Mouse (Mus musculus) limb, embryonic 15.5 days (tissue): ENCODE results near the gene Cfap74. TPM values are rescaled to one million over a fixed set of nuclear protein-coding genes. Genes with fewer than 3 reads are reported as not detected.
"Not testable (repeated sequence)": the region's sequence is repeated elsewhere in the genome, so short reads cannot be mapped to it uniquely, and the experiment has no call there.

Experiments used
- ATAC-seq: fragments of 200-750 bp; cut with Nextera tagmentation; 2 replicates; pipeline ENCODE4 v1.8.0; 2017; ENCODE audit warnings: low read depth, moderate TSS enrichment; ENCODE audit not compliant: insufficient number of reproducible peaks, low FRiP score, low TSS enrichment
- H3K27ac ChIP-seq: fragments of 300-500 bp; sonication (generic); 2 replicates; pipeline ENCODE4 v1.5.1; 2015; ENCODE audit warnings: moderate library complexity, mild to moderate bottlenecking, inconsistent platforms
- H3K27me3 ChIP-seq: fragments of 300-500 bp; sonication (generic); 2 replicates; pipeline ENCODE4 v1.6.1; 2015; ENCODE audit warnings: inconsistent platforms
- H3K36me3 ChIP-seq: fragments of 300-500 bp; sonication (generic); 2 replicates; pipeline ENCODE4 v1.6.1; 2015; ENCODE audit warnings: inconsistent platforms
- H3K4me1 ChIP-seq: fragments of 300-500 bp; sonication (generic); 2 replicates; pipeline ENCODE4 v1.6.1; 2015; ENCODE audit warnings: inconsistent platforms
- H3K4me2 ChIP-seq: fragments of 300-500 bp; sonication (generic); 2 replicates; pipeline ENCODE4 v1.6.1; 2015; ENCODE audit warnings: mild to moderate bottlenecking, inconsistent platforms
- H3K4me3 ChIP-seq: fragments of 300-500 bp; sonication (generic); 2 replicates; pipeline ENCODE4 v1.5.1; 2015; ENCODE audit warnings: mild to moderate bottlenecking, inconsistent platforms
- H3K9ac ChIP-seq: fragments of 300-500 bp; sonication (generic); 2 replicates; pipeline ENCODE4 v1.6.1; 2015; ENCODE audit warnings: inconsistent platforms
- H3K9me3 ChIP-seq: fragments of 300-500 bp; sonication (generic); 2 replicates; pipeline ENCODE4 v1.6.1; 2016; ENCODE audit warnings: inconsistent platforms
- WGBS: fragments of 180-500 bp; shearing (Covaris S2); methylation state at CpG from one replicate; pipeline ENCODE4 v1.1.7; 2015; 5-methylcytosine and 5-hydroxymethylcytosine counted together
- polyA plus RNA-seq: library from polyadenylated mRNA; unstranded; fragments of >200 nt; fragmentation: Nextera tagmentation; extraction: Ambion mirVana; gene quantifications from 2 replicates; pipeline ENCODE4 v1.2.1, GENCODE M21; 2015

Cfap74 gene
- polyA plus RNA-seq, 1 experiment from 2014 or later: 4.9 TPM

- H3K27me3 ChIP-seq: no peaks in the 10 kb centered on the region
- no peaks in the 10 kb centered on the region for H3K9me3 ChIP-seq
- peaks cover 8% of the 10 kb centered on the region; the same call in 1 of the 2 replicates for H3K4me1 ChIP-seq
- WGBS: 86% methylated on average over 11 of the region's 11 CpGs
- ATAC-seq: no peak
- H3K4me2 ChIP-seq: no peak overlapping the region
- no peak overlapping the region for H3K27ac ChIP-seq
- H3K4me3 ChIP-seq: no peak overlapping the region
- no peaks in the 10 kb centered on the region for H3K36me3 ChIP-seq
- no peak overlapping the region for H3K9ac ChIP-seq
Observed at GRCm38 (mm10) chr4:155413641-155414335, 4.8 kb downstream of the Cfap74 start.

GRCm38 (mm10) chr4:155414656-155415235 is 5.8 kb downstream of the Cfap74 start:
- no peak overlapping the region for H3K4me2 ChIP-seq
- 67% methylated on average over 9 of the region's 9 CpGs for WGBS

GRCm38 (mm10) chr4:155420137-155420536 is 11.1 kb downstream of the Cfap74 start:
- Histone ChIP-seq H3K27ac (no peak overlapping the region), H3K4me1 (no peaks in the 10 kb centered on the region), H3K9ac (no peak overlapping the region), H3K27me3 (no peaks in the 10 kb centered on the region), H3K4me2 (no peak overlapping the region), H3K36me3 (peaks cover 17% of the 10 kb centered on the region; the same call in 1 of the 2 replicates), H3K9me3 (no peaks in the 10 kb centered on the region), H3K4me3 (no peak overlapping the region)
- no peak for ATAC-seq
- WGBS: 92% methylated on average over 3 of the region's 3 CpGs

More at GRCm38 (mm10) chr4:155414656-155415235, 5.8 kb downstream of the Cfap74 start:
- H3K9me3 ChIP-seq: no peaks in the 10 kb centered on the region
- 0 out of 2 replicates have a peak, but pooled peaks cover 5% of the 10 kb centered on the region for H3K36me3 ChIP-seq
- H3K4me3 ChIP-seq: no peak overlapping the region
- no peak overlapping the region for H3K27ac ChIP-seq
- H3K4me1 ChIP-seq: no peaks in the 10 kb centered on the region
- H3K9ac ChIP-seq: no peak overlapping the region
- H3K27me3 ChIP-seq: no peaks in the 10 kb centered on the region
- ATAC-seq: no peak

- not testable (repeated sequence) for H3K9ac ChIP-seq, H3K9me3 ChIP-seq, H3K27me3 ChIP-seq, H3K4me3 ChIP-seq, ATAC-seq, H3K4me2 ChIP-seq, H3K4me1 ChIP-seq, H3K27ac ChIP-seq
- H3K36me3 ChIP-seq: peaks cover 17% of the 10 kb centered on the region; the same call in 1 of the 2 replicates
- WGBS: 78% methylated on average over 22 of the region's 30 CpGs
Observed at GRCm38 (mm10) chr4:155421412-155422370, 12.7 kb downstream of the Cfap74 start.

- H3K9me3 ChIP-seq: no peaks in the 10 kb centered on the region
- H3K4me2 ChIP-seq: no peak overlapping the region
- no peak overlapping the region for H3K4me3 ChIP-seq
- H3K27ac ChIP-seq: no peak overlapping the region
- no peaks in the 10 kb centered on the region for H3K27me3 ChIP-seq
- H3K9ac ChIP-seq: no peak overlapping the region
- 0 out of 2 replicates have a peak, but pooled peaks have one; percentile 32 for ATAC-seq
- H3K36me3 ChIP-seq: peaks cover 17% of the 10 kb centered on the region; the same call in 1 of the 2 replicates
- H3K4me1 ChIP-seq: no peaks in the 10 kb centered on the region; the same call in 1 of the 2 replicates
- WGBS: 82% methylated on average over 5 of the region's 5 CpGs
Observed at GRCm38 (mm10) chr4:155423988-155424387, 15.0 kb downstream of the Cfap74 start.

GRCm38 (mm10) chr4:155426272-155426671 is 17.3 kb downstream of the Cfap74 start:
- no peak for ATAC-seq
- 77% methylated on average over 6 of the region's 6 CpGs for WGBS
- Histone ChIP-seq H3K36me3 (no peaks in the 10 kb centered on the region), H3K4me3 (no peak overlapping the region), H3K9me3 (no peaks in the 10 kb centered on the region), H3K27ac (no peak overlapping the region), H3K27me3 (no peaks in the 10 kb centered on the region), H3K4me2 (no peak overlapping the region), H3K9ac (no peak overlapping the region), H3K4me1 (no peaks in the 10 kb centered on the region; the same call in 1 of the 2 replicates)

- no peaks in the 10 kb centered on the region for H3K9me3 ChIP-seq
- no peaks in the 10 kb centered on the region for H3K27me3 ChIP-seq
- H3K27ac ChIP-seq: no peak overlapping the region
- H3K36me3 ChIP-seq: no peaks in the 10 kb centered on the region
- H3K4me2 ChIP-seq: no peak overlapping the region
- H3K9ac ChIP-seq: no peak overlapping the region
- H3K4me3 ChIP-seq: no peak overlapping the region
- ATAC-seq: no peak
- no peaks in the 10 kb centered on the region; the same call in 1 of the 2 replicates for H3K4me1 ChIP-seq
Observed at GRCm38 (mm10) chr4:155428442-155428841, 19.5 kb downstream of the Cfap74 start.

GRCm38 (mm10) chr4:155429202-155429601 is 20.2 kb downstream of the Cfap74 start:
- H3K27ac ChIP-seq: no peak overlapping the region

GRCm38 (mm10) chr4:155432358-155432757 is 23.4 kb downstream of the Cfap74 start:
- Histone ChIP-seq H3K4me2 (no peak overlapping the region), H3K4me1 (no peaks in the 10 kb centered on the region; the same call in 1 of the 2 replicates), H3K9ac (no peak overlapping the region), H3K27ac (no peak overlapping the region), H3K4me3 (no peak overlapping the region), H3K27me3 (no peaks in the 10 kb centered on the region), H3K36me3 (no peaks in the 10 kb centered on the region), H3K9me3 (no peaks in the 10 kb centered on the region)
- 84% methylated on average over 6 of the region's 6 CpGs for WGBS
- no peak for ATAC-seq

More at GRCm38 (mm10) chr4:155429202-155429601, 20.2 kb downstream of the Cfap74 start:
- H3K4me1 ChIP-seq: no peaks in the 10 kb centered on the region; the same call in 1 of the 2 replicates
- no peak overlapping the region for H3K4me2 ChIP-seq
- H3K4me3 ChIP-seq: no peak overlapping the region
- H3K9me3 ChIP-seq: no peaks in the 10 kb centered on the region
- no peaks in the 10 kb centered on the region for H3K36me3 ChIP-seq
- H3K27me3 ChIP-seq: no peaks in the 10 kb centered on the region
- ATAC-seq: no peak
- 86% methylated on average over 3 of the region's 3 CpGs for WGBS
- no peak overlapping the region for H3K9ac ChIP-seq

GRCm38 (mm10) chr4:155433993-155434392 is 25.0 kb downstream of the Cfap74 start:
- WGBS: 72% methylated on average over 5 of the region's 5 CpGs
- H3K4me3 ChIP-seq: no peak overlapping the region
- H3K36me3 ChIP-seq: no peaks in the 10 kb centered on the region
- no peak overlapping the region for H3K9ac ChIP-seq
- no peaks in the 10 kb centered on the region for H3K27me3 ChIP-seq
- no peaks in the 10 kb centered on the region for H3K4me1 ChIP-seq
- ATAC-seq: no peak
- H3K4me2 ChIP-seq: no peak overlapping the region
- no peak overlapping the region for H3K27ac ChIP-seq
- no peaks in the 10 kb centered on the region for H3K9me3 ChIP-seq

- Histone ChIP-seq H3K9me3 (no peaks in the 10 kb centered on the region), H3K4me1 (no peaks in the 10 kb centered on the region), H3K4me3 (no peak overlapping the region), H3K27me3 (no peaks in the 10 kb centered on the region), H3K27ac (no peak overlapping the region), H3K4me2 (no peak overlapping the region), H3K36me3 (no peaks in the 10 kb centered on the region), H3K9ac (no peak overlapping the region)
- 67% methylated on average over 3 of the region's 3 CpGs for WGBS
- ATAC-seq: no peak
Observed at GRCm38 (mm10) chr4:155442808-155443207, 33.8 kb downstream of the Cfap74 start.
